ENCODE assay signal across 9 mouse cellular contexts in the genomic region with DNA sequence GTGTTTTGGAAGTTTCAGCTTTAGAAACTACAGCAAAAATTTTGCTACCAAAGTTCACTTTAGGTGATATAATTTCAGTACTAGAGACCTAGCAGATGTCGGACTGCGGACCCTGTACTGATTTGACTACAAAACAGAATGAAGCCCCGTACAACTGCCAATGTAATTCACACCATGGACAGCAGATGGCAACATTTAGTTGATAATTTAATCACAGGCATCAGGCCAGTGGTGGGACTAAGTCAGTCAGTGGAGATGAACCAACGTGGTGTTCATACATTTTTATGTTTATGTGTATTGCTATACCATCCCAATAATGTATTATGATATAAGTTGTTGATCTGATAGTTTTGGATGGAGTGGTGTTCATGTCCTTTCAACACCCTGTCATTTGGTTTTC. TPM values are rescaled to one million over a fixed set of nuclear protein-coding genes. Genes with fewer than 3 reads are reported as not detected.
A peak's percentile ranks its signal among the peaks of the same experiment; 100 is the strongest.
DNase-seq lines count a peak whose midpoint lies in the region; ATAC-seq and TF ChIP-seq lines count a peak whose summit lies in the region.
"Had no signal": no experiment of that assay in that cellular context is flagged by ENCODE, and none has a peak within 500 bp of the region (broad histone marks: within the 10 kb centered on the region; RNA-seq: fewer than 3 reads in every experiment).

No protein-coding gene starts in this region.

- no peaks in the 10 kb centered on the region for H3K9me3 ChIP-seq in ES-E14 (ENCODE audit: control insufficient read depth, insufficient read depth, low read depth, low read length)
- no peaks in the 10 kb centered on the region for H3K9me3 ChIP-seq in hindbrain, embryonic 13.5 days
- H3K9me3 ChIP-seq in midbrain, embryonic 10.5 days (replicated peaks) = no peaks in the 10 kb centered on the region
- H3K9me3 ChIP-seq: heart, embryonic 13.5 days had no signal

- H3K27me3 ChIP-seq in hindbrain, embryonic 13.5 days = no peaks in the 10 kb centered on the region
- H3K27me3 ChIP-seq in midbrain, embryonic 10.5 days (ENCODE audit: low read depth, poor library complexity, severe bottlenecking) = no peaks in the 10 kb centered on the region; the same call in 1 of the 2 replicates
- H3K27me3 ChIP-seq in splenic B cell, adult 2 months (ENCODE audit: control insufficient read depth, insufficient read depth, low read length, poor library complexity, severe bottlenecking) = no peaks in the 10 kb centered on the region
- H3K27me3 ChIP-seq: heart, embryonic 13.5 days had no signal

- in situ Hi-C loops in ES-E14 (cut with MboI; ENCODE audit: low sequenced_read_pairs in 2 of 2, unreplicated experiment in 2 of 2) = loop anchor here in 1 of 2 experiments (10.0 kb wide), 1 partner anchor 74 kb away; no protein-coding TSS in a partner anchor

- peak; percentile 40; the same call in 1 of the 2 replicates for ATAC-seq in hindbrain, embryonic 13.5 days (ENCODE audit: low FRiP score)

- no peak overlapping the region for H3K27ac ChIP-seq in ES-E14 (ENCODE audit: insufficient read depth, low read depth, low read length, poor library complexity, severe bottlenecking)
- no peak overlapping the region for H3K27ac ChIP-seq in hindbrain, embryonic 13.5 days
- H3K27ac ChIP-seq in midbrain, embryonic 10.5 days (replicated peaks) = no peak overlapping the region
- H3K27ac ChIP-seq: heart, embryonic 13.5 days had no signal

- H3K4me3 ChIP-seq in ES-E14 (ENCODE audit: insufficient read depth in 1 of 2, low read depth in 1 of 2, low read length in 2 of 2, poor library complexity in 1 of 2, severe bottlenecking in 1 of 2) = no peak overlapping the region
- H3K4me3 ChIP-seq in hindbrain, embryonic 13.5 days = no peak overlapping the region
- no peak overlapping the region for H3K4me3 ChIP-seq in midbrain, embryonic 10.5 days
- H3K4me3 ChIP-seq: heart, embryonic 13.5 days had no signal

- no peak overlapping the region for H3K9ac ChIP-seq in ES-E14 (ENCODE audit: insufficient read depth, low read depth, low read length, poor library complexity, severe bottlenecking)
- H3K9ac ChIP-seq in hindbrain, embryonic 13.5 days = no peak overlapping the region
- H3K9ac ChIP-seq: heart, embryonic 13.5 days had no signal

- H3K4me1 ChIP-seq in ES-E14 (ENCODE audit: control insufficient read depth in 2 of 2, insufficient read depth in 2 of 2, low read length in 2 of 2, poor library complexity in 1 of 2) = peaks cover 0 to 7% of the 10 kb centered on the region in 2 experiments; a peak in 1 of 4 replicates
- peaks cover 16% of the 10 kb centered on the region for H3K4me1 ChIP-seq in hindbrain, embryonic 13.5 days (replicated peaks)
- H3K4me1 ChIP-seq in midbrain, embryonic 10.5 days = peaks cover 15% of the 10 kb centered on the region

- peak; percentile 75 for DNase-seq in gastrocnemius, adult 18-20 months (ENCODE audit: low spot score)
- DNase-seq in gastrocnemius, adult 8-10 months (ENCODE audit: low spot score in 2 of 2) = no peak
- DNase-seq in ES-E14 (ENCODE audit: low read depth, low spot score) = no peak
- peak; percentile 61 for DNase-seq in embryo, embryonic 11.5 days (ENCODE audit: low read depth, low spot score)
- DNase-seq in layer of hippocampus, postnatal 14 days (ENCODE audit: low spot score in 2 of 2) = peak; percentile 62 to 83
- peak; percentile 53 for DNase-seq in midbrain, embryonic 10.5 days (ENCODE audit: low spot score)
- DNase-seq in splenic B cell, adult 2 months (ENCODE audit: low read depth, low spot score) = peak; percentile 78

- WGBS in hindbrain, embryonic 13.5 days = 14% methylated on average over 4 of the region's 4 CpGs
- 30% methylated on average over 4 of the region's 4 CpGs for WGBS in midbrain, embryonic 10.5 days

- H3K4me2 ChIP-seq in hindbrain, embryonic 13.5 days = no peak overlapping the region
- H3K4me2 ChIP-seq: heart, embryonic 13.5 days had no signal

- no peaks in the 10 kb centered on the region for H3K36me3 ChIP-seq in ES-E14 (ENCODE audit: control insufficient read depth, insufficient read depth, low read length, poor library complexity, severe bottlenecking)
- H3K36me3 ChIP-seq in hindbrain, embryonic 13.5 days = no peaks in the 10 kb centered on the region
- H3K36me3 ChIP-seq in midbrain, embryonic 10.5 days = no peaks in the 10 kb centered on the region
- H3K36me3 ChIP-seq in splenic B cell, adult 2 months (ENCODE audit: control insufficient read depth, insufficient read depth, low read length, poor library complexity, severe bottlenecking) = peaks cover 28% of the 10 kb centered on the region

TF ChIP-seq in ES-E14, 5 proteins besides CTCF, POLR2A, EP300 and RAD21:
- TF ChIP-seq ZNF384 (IDR thresholded peaks at IDR 0.05; ENCODE audit: low read depth, low read length) = no peak
- TF ChIP-seq MAFK (IDR thresholded peaks at IDR 0.05; ENCODE audit: insufficient read depth, low read depth, low read length) = no peak
- TF ChIP-seq ZC3H11A (IDR thresholded peaks at IDR 0.05; ENCODE audit: borderline replicate concordance, low read depth, low read length) = peak; percentile 77
- TF ChIP-seq HCFC1 (IDR thresholded peaks at IDR 0.05; ENCODE audit: borderline replicate concordance, insufficient read depth, low read length) = no peak

RNA-seq across cellular contexts. Expression of gene Mpzl1, which starts 26.4 kb away (rescaled TPM):
- 1 to 10 TPM; 4.8 to 5.3 TPM for total RNA-seq in gastrocnemius, adult 18-20 months (2021)
- 1 to 10 TPM; 5.1 to 6.1 (median 6.0) TPM for total RNA-seq in gastrocnemius, adult 8-10 months (2022)
- total RNA-seq in ES-E14 (2012; rRNA removed) = 52.0 and 60.1 TPM in 2 replicates
- 151 and 157 TPM in 2 replicates for polyA plus RNA-seq in hindbrain, embryonic 13.5 days (2015; fragmentation: Nextera tagmentation; extraction: Ambion mirVana)
- total RNA-seq in layer of hippocampus, postnatal 14 days (2021) = 10 to 100 TPM; 73.9 to 80.1 TPM
- polyA plus RNA-seq in midbrain, embryonic 10.5 days (2016; fragmentation: Nextera tagmentation; extraction: Ambion mirVana) = 134 TPM in 2 replicates

RNA-seq across cellular contexts. Expression of gene Rcsd1, which starts 48.8 kb away (rescaled TPM):
- 100 to 1,000 TPM in 1 of 2 experiments, 10 to 100 TPM in 1; 89.6 to 103 TPM for total RNA-seq in gastrocnemius, adult 18-20 months (2021)
- total RNA-seq in gastrocnemius, adult 8-10 months (2022) = 100 to 1,000 TPM in 3 of 4 experiments, 10 to 100 TPM in 1; 81.2 to 107 (median 103) TPM
- total RNA-seq in ES-E14 (2012; rRNA removed) = 1.5 and 5.4 TPM in 2 replicates
- polyA plus RNA-seq in hindbrain, embryonic 13.5 days (2015; fragmentation: Nextera tagmentation; extraction: Ambion mirVana) = 12.4 and 13.5 TPM in 2 replicates
- total RNA-seq in layer of hippocampus, postnatal 14 days (2021) = 1 to 10 TPM; 6.3 to 8.7 TPM
- polyA plus RNA-seq in midbrain, embryonic 10.5 days (2016; fragmentation: Nextera tagmentation; extraction: Ambion mirVana) = 8.6 and 8.7 TPM in 2 replicates

Comparison
In these comparisons a context has a peak if more than half of its experiments do, and no peak if none do; other contexts are left out.
1. DNase-seq: peak in gastrocnemius, adult 18-20 months (single experiment), embryo, embryonic 11.5 days (single experiment), layer of hippocampus, postnatal 14 days (2 of 2), midbrain, embryonic 10.5 days (single experiment) and splenic B cell, adult 2 months (single experiment); none in gastrocnemius, adult 8-10 months (0 of 2) and ES-E14 (single experiment).
2. RNA of gene Rcsd1, which starts 48.8 kb away (total RNA-seq): 81.2 to 107 TPM in gastrocnemius, adult 8-10 months and 89.6 to 103 TPM in gastrocnemius, adult 18-20 months; 6.3 to 8.7 TPM in layer of hippocampus, postnatal 14 days and 1.5 to 5.4 TPM in ES-E14; every median in the first group is over 4 times any median in the second.